Mouse (Mus musculus): ENCODE measurements around the gene Ankdd1a.

DNA sequence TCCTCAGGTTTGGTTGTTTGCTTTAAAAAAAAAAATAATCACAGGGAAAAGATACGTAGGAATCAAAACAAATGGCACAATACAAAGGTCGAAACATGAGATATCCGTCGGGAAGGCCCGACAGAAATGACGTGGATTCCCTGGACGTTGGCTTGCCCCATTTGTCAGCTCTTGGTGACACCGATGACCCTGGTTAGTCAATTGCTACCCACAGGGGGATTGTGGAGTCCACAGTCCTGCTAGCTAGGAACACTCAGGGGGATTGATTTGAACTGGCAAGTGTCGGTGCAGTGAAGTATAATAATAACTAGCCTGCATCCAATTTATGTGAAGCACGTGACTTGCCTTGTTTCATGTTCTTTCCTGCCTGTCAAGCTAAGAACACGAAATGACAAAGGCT is 52.3 kb downstream of the Ankdd1a start:
- TF ChIP-seq CTCF (IDR thresholded peaks at IDR 0.05; ENCODE audit: low read depth) (no peak), EP300 (optimal IDR thresholded peaks at IDR 0.05) (no peak)

Measured in stomach, postnatal 0 days (tissue).